Mouse (Mus musculus): Measurements from ENCODE around the gene Smg5. TPM values are rescaled to one million over a fixed set of nuclear protein-coding genes. Genes with fewer than 3 reads are reported as not detected.

The Smg5 gene
- polyA plus RNA-seq, 1 experiment: 84.5 TPM

DNA sequence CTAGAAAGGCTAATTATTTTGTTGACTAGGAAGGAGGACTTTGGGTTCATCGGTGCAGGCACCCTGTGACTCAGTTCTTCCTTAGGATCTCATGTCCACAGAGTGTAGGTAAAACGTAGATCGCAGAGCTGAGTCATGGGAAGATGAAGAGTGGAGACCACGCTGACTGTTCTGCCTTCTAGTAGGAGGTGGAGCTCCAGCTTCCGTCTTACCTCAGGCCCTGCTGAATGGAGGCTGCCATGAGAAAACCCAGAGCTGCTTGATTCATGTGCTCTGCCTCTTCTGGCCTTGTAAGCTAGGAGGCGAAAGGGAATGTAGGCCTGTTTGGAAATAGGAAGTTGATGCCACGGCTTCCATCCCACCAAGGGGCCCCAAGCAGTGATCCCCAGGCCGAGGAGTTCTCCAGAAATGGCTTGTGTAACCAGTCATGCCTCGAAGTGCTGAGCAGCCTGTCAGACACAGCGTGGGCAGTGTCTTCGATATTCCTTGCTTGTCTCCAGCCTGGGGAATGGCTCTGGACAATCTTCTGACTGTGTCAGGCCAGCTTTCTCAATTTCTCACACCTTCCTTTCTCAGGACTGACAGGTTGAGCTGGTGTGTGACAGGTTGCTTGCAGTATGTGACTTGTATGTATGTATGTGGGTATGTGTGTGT is 1.4 kb downstream of the Smg5 start:
- H3ac ChIP-seq (ENCODE audit: control insufficient read depth, insufficient read length, low read depth): peak overlapping the region; percentile 41
- peaks cover 48% of the 10 kb centered on the region for H3K36me3 ChIP-seq (ENCODE audit: control insufficient read depth, insufficient read depth)
- no peaks in the 10 kb centered on the region for H3K27me3 ChIP-seq (ENCODE audit: control insufficient read depth, insufficient read depth, insufficient read length)
- peaks cover 63% of the 10 kb centered on the region for H3K79me2 ChIP-seq (ENCODE audit: control insufficient read depth, insufficient read depth)
- peak overlapping the region; percentile 74 for H3K4me3 ChIP-seq (ENCODE audit: insufficient read depth, poor library complexity, severe bottlenecking)
- TF ChIP-seq MAX (IDR thresholded peaks at IDR 0.05) (no peak), CTCF (IDR thresholded peaks at IDR 0.05; ENCODE audit: control insufficient read depth, insufficient read depth, insufficient read length) (no peak), USF1 (IDR thresholded peaks at IDR 0.05; ENCODE audit: low read depth) (no peak), CEBPB (IDR thresholded peaks at IDR 0.05; ENCODE audit: low read depth) (no peak), MYOD1 (IDR thresholded peaks at IDR 0.05; ENCODE audit: control insufficient read depth, insufficient read length, low read depth) (no peak), MYOG (IDR thresholded peaks at IDR 0.05; ENCODE audit: control insufficient read depth, extremely low read depth, insufficient read length) (no peak), FOSL1 (IDR thresholded peaks at IDR 0.05; ENCODE audit: insufficient read depth, low read length, poor library complexity, severe bottlenecking) (no peak)
- H3K79me3 ChIP-seq (ENCODE audit: low read depth): peaks cover 53% of the 10 kb centered on the region

DNA sequence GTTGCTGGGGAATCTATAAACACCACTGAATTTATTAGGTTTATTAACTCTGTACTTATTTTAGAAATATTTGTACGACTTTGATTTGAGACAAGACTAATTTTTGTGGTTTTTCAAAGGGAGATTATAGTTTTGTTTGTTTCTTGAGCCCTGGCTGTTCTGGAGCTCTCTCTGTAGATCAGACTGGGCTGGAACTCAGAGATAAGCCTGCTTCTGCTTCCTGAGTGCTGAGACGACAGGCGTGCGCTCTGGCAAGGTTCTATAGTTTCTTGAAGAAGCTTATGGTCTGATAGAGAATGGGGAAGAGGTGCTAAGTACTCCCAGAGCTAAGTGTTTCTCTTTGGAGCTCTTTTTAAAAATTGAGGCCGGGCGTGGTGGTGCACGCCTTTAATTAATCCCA is 2.3 kb downstream of the Smg5 start:
- H3K27me3 ChIP-seq (ENCODE audit: control insufficient read depth, insufficient read depth, insufficient read length): no peaks in the 10 kb centered on the region
- H3K79me2 ChIP-seq (ENCODE audit: control insufficient read depth, insufficient read depth): peaks cover 63% of the 10 kb centered on the region
- H3K79me3 ChIP-seq (ENCODE audit: low read depth): peaks cover 53% of the 10 kb centered on the region
- H3ac ChIP-seq (ENCODE audit: control insufficient read depth, insufficient read length, low read depth): no peak overlapping the region
- TF ChIP-seq MAX (IDR thresholded peaks at IDR 0.05) (no peak), MYOG (IDR thresholded peaks at IDR 0.05; ENCODE audit: control insufficient read depth, extremely low read depth, insufficient read length) (no peak), MYOD1 (IDR thresholded peaks at IDR 0.05; ENCODE audit: control insufficient read depth, insufficient read length, low read depth) (no peak), FOSL1 (IDR thresholded peaks at IDR 0.05; ENCODE audit: insufficient read depth, low read length, poor library complexity, severe bottlenecking) (no peak), CTCF (IDR thresholded peaks at IDR 0.05; ENCODE audit: control insufficient read depth, insufficient read depth, insufficient read length) (no peak), USF1 (IDR thresholded peaks at IDR 0.05; ENCODE audit: low read depth) (no peak)
- H3K36me3 ChIP-seq (ENCODE audit: control insufficient read depth, insufficient read depth): peaks cover 56% of the 10 kb centered on the region
- H3K4me3 ChIP-seq (ENCODE audit: insufficient read depth, poor library complexity, severe bottlenecking): no peak overlapping the region

DNA sequence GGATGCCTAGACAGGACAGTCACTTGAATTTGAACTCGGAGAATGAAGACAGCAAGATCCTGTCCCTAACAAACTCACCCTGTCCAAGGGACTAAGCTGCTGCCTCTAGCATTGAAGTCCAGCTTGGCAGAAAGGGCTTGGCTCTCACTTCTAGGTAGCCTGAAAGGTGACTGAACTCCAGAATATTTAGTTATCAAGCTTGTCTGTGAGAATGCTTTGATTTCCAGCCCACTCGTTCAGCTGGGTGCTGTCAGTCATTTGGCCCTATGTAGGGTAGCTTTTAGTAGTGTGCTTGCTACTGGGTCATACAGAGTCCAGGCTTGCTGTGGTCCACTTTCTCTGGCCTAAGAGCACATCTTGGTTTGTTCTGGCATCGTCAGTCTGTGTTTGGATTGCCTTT is 2.9 kb downstream of the Smg5 start:
- H3K27me3 ChIP-seq (ENCODE audit: control insufficient read depth, insufficient read depth, insufficient read length): no peaks in the 10 kb centered on the region
- H3K79me3 ChIP-seq (ENCODE audit: low read depth): peaks cover 53% of the 10 kb centered on the region
- H3K79me2 ChIP-seq (ENCODE audit: control insufficient read depth, insufficient read depth): peaks cover 63% of the 10 kb centered on the region
- peaks cover 63% of the 10 kb centered on the region for H3K36me3 ChIP-seq (ENCODE audit: control insufficient read depth, insufficient read depth)
- TF ChIP-seq CTCF (IDR thresholded peaks at IDR 0.05; ENCODE audit: control insufficient read depth, insufficient read depth, insufficient read length) (no peak), CEBPB (IDR thresholded peaks at IDR 0.05; ENCODE audit: low read depth) (no peak), USF1 (IDR thresholded peaks at IDR 0.05; ENCODE audit: low read depth) (no peak), MYOD1 (IDR thresholded peaks at IDR 0.05; ENCODE audit: control insufficient read depth, insufficient read length, low read depth) (no peak), MAX (IDR thresholded peaks at IDR 0.05) (no peak), MYOG (IDR thresholded peaks at IDR 0.05; ENCODE audit: control insufficient read depth, extremely low read depth, insufficient read length) (no peak), FOSL1 (IDR thresholded peaks at IDR 0.05; ENCODE audit: insufficient read depth, low read length, poor library complexity, severe bottlenecking) (no peak)
- no peak overlapping the region for H3ac ChIP-seq (ENCODE audit: control insufficient read depth, insufficient read length, low read depth)
- no peak overlapping the region for H3K4me3 ChIP-seq (ENCODE audit: insufficient read depth, poor library complexity, severe bottlenecking)

DNA sequence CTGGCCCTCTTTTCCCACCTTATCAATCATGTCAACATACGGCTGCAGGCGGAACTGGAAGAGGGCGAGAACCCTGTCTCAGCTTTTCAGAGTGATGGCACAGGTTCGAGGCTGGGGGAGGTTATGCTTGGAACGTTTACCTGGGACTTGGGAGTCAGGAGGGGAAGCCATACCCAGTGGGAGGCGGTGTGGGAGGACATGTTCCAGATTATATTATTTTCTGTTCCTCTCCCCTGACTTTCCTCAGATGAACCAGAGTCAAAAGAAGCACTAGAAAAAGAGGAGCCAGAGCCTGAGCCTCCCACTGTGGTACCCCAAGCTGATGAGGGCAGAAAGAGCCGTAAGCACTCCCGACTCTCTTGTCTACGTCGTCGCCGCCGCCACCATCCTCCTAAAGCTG is 14.7 kb downstream of the Smg5 start:
- Histone ChIP-seq H3K4me3 (ENCODE audit: insufficient read depth, poor library complexity, severe bottlenecking) (no peak overlapping the region), H3K79me2 (ENCODE audit: control insufficient read depth, insufficient read depth) (no peaks in the 10 kb centered on the region), H3K36me3 (ENCODE audit: control insufficient read depth, insufficient read depth) (peaks cover 96% of the 10 kb centered on the region), H3K27me3 (ENCODE audit: control insufficient read depth, insufficient read depth, insufficient read length) (no peaks in the 10 kb centered on the region), H3K79me3 (ENCODE audit: low read depth) (no peaks in the 10 kb centered on the region), H3ac (ENCODE audit: control insufficient read depth, insufficient read length, low read depth) (no peak overlapping the region)
- TF ChIP-seq CTCF (IDR thresholded peaks at IDR 0.05; ENCODE audit: control insufficient read depth, insufficient read depth, insufficient read length) (no peak), MAX (IDR thresholded peaks at IDR 0.05) (no peak), MYOG (IDR thresholded peaks at IDR 0.05; ENCODE audit: control insufficient read depth, extremely low read depth, insufficient read length) (no peak), CEBPB (IDR thresholded peaks at IDR 0.05; ENCODE audit: low read depth) (no peak), USF1 (IDR thresholded peaks at IDR 0.05; ENCODE audit: low read depth) (no peak), FOSL1 (IDR thresholded peaks at IDR 0.05; ENCODE audit: insufficient read depth, low read length, poor library complexity, severe bottlenecking) (no peak)

DNA sequence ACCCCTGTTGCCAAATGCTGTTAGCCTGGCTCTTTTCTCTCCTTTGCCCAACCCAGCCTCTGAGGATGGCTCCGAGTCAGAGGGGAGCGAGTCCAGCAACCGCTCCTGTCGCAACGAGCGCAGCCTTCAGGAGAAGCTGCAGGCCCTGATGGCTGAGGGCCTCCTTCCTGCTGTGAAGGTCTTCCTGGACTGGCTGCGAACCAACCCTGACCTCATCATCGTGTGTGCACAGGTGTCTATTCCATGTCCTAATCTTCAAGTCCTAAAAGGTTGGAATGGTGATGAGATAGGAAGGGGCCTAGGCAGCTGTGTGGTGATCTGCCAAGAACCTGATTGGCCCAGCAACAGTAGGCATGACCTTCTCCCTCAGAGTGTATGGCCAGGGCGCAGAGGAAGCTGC is 16.8 kb downstream of the Smg5 start:
- TF ChIP-seq MAX (IDR thresholded peaks at IDR 0.05) (no peak), MYOD1 (IDR thresholded peaks at IDR 0.05; ENCODE audit: control insufficient read depth, insufficient read length, low read depth) (no peak), CTCF (IDR thresholded peaks at IDR 0.05; ENCODE audit: control insufficient read depth, insufficient read depth, insufficient read length) (no peak), FOSL1 (IDR thresholded peaks at IDR 0.05; ENCODE audit: insufficient read depth, low read length, poor library complexity, severe bottlenecking) (no peak), USF1 (IDR thresholded peaks at IDR 0.05; ENCODE audit: low read depth) (no peak), MYOG (IDR thresholded peaks at IDR 0.05; ENCODE audit: control insufficient read depth, extremely low read depth, insufficient read length) (no peak), CEBPB (IDR thresholded peaks at IDR 0.05; ENCODE audit: low read depth) (no peak)
- peaks cover 95% of the 10 kb centered on the region for H3K36me3 ChIP-seq (ENCODE audit: control insufficient read depth, insufficient read depth)
- no peaks in the 10 kb centered on the region for H3K27me3 ChIP-seq (ENCODE audit: control insufficient read depth, insufficient read depth, insufficient read length)
- H3ac ChIP-seq (ENCODE audit: control insufficient read depth, insufficient read length, low read depth): no peak overlapping the region
- no peaks in the 10 kb centered on the region for H3K79me3 ChIP-seq (ENCODE audit: low read depth)
- no peaks in the 10 kb centered on the region for H3K79me2 ChIP-seq (ENCODE audit: control insufficient read depth, insufficient read depth)
- H3K4me3 ChIP-seq (ENCODE audit: insufficient read depth, poor library complexity, severe bottlenecking): no peak overlapping the region
